Mouse (Mus musculus): ENCODE measurements around the gene Adamts8.

The Adamts8 gene

DNA sequence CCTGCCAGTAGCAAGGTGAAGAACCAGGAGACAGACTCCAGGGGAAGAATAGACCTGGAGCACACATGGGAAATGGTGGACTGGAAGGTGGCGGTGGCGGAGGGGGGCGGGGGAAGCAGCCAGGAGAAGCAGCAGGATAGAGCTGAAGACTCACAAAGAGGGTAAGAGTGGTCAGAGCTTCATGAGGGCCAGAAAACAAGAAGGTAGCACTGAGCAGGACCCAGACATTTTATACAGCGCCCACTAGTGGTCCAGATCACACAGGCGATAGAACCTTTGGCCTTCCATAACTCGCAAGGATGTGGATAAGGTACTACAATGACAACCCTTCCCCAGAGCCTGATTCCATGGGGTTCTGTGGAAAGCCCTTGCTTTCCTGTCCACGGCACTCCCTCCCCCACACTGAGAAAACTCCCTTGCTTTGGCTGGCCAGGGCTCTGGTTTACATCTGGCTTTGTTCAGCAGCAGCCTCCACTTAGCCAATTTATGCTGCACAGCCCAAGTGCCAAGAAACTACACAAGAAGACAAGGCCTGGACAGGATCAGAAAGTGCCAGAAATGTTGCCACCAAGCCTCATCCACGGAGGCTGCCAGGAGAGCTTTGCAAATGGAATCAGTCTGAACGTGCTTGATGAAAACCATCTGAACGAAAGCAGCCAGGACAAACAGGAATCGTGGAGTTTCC, 34.1 kb downstream of the Adamts8 start:
- DNase-seq (ENCODE audit: low read depth, low spot score): peak; percentile 83

DNA sequence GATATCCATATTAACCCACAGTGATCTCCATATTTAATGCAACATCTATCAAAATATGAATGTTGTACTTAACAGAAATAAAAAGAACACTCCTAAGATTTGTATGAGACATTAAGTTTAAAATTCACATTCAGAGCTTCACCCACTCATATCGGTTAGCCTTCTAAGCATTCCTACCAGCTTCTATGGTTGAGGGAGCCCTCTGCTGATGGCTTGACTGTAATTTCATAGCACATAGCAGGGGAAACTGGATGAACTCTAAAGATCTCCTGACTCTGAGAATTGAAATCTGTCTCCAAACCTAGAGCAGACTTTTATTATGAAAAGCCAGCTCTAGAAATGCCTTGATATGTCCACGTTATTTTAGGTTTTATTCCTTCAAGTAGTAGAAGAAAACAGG, 38.1 kb downstream of the Adamts8 start:
- DNase-seq (ENCODE audit: low read depth, low spot score): no peak

DNA sequence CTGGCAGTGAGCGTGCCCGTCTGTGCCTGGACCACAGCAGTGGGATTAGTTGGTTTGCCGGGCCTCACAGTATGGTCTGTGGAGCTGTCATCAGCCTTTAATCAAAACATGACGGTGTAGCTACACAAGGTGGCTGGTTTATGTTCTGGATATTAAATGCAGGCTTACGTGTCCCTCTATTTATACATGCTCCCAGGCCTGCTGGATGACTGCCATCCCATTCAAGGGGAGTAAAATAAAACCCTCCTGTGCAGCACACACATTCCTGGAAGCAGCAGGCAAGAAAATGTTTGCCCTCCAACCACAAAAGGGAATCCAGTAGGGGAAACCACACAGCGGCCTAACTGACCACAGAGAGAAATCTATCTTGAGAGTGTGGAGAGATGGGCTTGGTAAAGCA, 43.4 kb downstream of the Adamts8 start:
- DNase-seq (ENCODE audit: low read depth, low spot score): no peak

DNA sequence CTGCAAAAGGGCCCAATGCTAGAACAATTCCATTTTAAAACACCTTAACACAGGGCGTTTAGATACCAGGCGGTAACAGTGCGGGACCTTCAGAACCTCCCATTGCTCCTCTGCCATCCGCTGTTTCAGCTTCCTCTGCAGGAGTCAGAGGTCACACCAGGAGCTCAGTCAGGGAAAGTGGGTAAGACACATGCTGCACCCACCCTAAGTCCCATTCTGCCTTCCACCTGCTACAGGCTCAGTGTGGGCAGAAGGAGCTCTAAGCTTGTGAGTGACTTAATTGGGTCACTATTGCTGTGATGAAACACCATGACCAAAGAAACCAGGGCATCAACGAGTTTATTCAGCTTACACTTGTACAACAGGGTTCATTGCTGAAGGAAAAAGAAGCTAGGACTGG, 50.7 kb downstream of the Adamts8 start:
- DNase-seq (ENCODE audit: low read depth, low spot score): no peak

DNA sequence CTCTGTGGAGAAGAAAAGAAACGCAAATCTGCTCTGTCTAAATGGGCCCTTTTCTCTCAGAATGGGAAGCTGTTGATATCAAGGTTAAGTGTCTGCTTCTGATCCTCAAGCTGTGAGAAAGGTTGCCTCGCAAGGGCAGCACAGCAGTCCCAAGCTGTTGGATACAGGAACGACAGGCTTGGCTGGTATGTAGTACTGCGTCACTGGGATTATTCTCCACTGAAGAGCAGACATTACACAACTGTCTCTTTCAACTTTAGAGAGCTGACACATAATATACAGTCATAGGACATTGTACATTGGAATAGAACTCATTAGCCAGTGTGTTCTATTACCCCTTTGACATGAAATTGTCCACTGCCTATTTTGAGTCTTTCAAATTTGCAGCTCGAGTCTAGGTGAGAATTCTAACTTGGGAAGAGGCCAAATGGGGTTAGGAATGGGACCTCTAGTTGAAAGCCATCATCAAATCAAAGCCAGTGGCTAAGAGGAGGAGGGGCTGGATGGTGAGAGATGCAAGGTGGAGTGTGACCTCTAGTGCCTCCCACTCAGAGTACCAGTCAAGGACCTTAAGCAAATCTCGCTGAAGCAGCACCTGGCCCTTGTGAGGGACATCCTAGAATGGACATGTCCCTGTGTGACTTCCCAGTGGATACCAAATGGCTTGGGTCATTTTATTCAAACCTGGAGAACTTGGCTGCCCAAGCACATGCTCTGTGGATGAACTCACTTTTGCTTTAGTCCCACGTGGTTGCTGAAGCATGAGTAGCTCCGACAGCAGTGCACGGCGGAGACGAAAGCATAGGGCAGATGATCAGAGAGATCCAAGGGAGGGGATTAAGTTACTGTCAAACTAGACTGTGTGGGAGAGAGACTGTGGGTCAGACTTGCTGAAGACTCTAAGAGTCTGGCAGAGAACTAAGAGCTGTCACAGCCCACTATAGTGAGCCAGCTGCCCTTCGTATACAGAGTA, 54.5 kb downstream of the Adamts8 start:
- DNase-seq (ENCODE audit: low read depth, low spot score): no peak

DNA sequence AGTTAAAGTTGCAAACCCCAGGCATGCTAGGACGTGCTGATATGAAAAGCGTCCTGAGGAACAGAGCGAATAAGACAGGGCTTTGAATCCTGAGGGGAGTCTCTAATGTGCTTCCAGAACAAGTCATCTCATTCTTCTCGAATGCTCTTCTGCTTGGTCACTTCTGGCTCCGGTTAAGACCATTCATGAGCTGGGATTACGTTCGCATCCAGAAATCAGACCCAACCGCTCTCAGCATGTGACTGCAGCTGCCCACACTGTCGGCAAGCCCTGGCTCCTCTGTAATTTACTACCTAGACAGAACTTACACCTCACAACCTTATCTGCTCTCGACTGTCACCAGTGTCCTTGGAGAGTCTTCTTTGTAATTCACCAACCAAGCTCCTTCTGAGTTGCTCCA, 58.3 kb downstream of the Adamts8 start:
- DNase-seq (ENCODE audit: low read depth, low spot score): no peak

DNA sequence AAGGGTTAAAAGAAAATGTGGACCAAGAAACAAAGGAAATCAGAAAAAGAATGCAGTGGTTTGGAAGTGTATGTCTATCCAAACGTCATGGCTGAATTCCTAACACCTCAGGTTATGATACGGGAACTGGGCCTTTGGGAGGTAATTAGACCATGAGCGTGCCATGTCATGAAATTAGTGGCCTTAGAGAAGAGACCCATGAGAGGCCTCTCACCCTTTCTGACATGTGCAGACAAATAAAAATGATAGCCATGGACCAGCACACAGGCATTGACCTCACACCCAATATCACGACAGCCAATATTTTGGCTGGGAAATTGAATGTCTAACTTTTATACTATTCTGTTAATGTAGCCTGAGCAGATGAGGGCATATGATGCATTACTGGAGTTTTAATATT, 60.2 kb downstream of the Adamts8 start:
- DNase-seq (ENCODE audit: low read depth, low spot score): no peak

DNA sequence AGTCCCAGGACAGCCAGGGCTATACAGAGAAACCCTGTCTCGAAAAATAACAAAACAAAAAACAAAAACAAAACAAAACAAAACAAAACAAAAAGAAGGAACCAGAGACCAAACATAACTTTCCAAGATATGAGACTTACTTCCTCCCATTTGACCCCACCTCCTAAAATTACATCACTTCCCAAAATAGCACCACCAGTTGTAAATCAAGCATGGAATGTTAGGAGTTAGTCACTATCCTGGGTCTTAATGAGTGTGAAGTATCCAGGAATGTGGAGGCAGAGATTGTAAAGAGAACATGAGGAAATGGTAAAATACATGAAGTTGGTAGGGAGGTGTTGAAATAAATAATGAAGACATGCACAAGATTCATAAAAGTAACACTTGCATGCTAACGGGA, 67.0 kb downstream of the Adamts8 start:
- DNase-seq (ENCODE audit: low read depth, low spot score): no peak

DNA sequence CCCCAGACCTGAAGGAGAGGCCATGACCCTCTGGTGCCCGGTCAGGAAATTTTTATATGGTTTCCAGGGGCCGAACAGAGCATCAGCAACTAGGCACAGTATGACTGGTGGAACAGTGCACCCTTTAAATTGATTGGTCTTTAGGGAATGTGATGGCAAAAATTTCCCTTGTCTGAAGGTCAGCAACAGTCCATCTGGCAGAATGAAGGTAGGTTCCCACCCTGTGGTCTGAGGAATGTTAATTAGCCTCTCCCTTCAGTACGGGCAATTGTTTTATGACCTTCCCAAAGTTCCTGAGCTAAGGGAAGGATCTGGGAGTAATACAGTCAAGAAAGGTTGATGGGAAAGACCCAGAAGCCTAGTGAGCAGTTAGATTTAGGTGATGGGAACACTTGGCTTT, 67.7 kb downstream of the Adamts8 start:
- peak; percentile 91 for DNase-seq (ENCODE audit: low read depth, low spot score)

DNA sequence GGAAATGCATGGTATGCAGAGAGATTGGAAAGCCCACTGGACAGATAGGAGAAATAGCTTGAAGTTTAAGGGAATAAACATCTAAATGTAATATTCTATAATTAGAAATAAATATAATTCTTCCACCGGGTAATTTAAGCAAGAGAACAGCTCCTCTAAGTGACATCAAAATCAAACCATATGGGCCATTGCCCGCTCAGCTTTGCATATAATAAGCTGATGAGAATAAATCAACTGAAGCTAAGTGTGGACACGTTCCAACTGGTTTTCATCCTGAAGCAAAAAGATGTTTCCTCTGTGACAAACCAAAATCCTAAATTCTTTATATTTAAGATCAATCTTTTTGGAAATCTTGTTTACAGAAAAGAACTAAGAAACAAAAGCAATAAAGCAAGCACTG, 68.4 kb downstream of the Adamts8 start:
- DNase-seq (ENCODE audit: low read depth, low spot score): no peak

DNA sequence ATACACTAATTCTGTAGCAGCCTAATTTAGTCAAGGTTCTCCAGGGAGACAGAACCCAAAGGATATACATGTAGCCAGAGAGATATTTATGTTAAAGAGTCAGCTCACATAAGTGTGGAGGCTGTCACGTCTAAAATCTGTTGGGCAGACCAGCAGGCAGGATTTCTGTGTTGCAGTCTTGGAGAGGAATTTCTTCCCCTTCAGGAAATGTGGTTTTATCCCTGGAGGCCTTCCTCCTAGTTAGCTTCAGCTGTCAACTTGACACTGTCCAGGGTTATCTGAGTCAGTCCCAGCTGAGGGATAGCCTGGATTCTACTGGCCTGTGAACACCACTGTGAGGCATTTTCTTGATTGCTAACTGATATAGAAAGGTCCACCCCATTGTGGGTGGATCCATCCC, 69.2 kb downstream of the Adamts8 start:
- no peak for DNase-seq (ENCODE audit: low read depth, low spot score)

DNA sequence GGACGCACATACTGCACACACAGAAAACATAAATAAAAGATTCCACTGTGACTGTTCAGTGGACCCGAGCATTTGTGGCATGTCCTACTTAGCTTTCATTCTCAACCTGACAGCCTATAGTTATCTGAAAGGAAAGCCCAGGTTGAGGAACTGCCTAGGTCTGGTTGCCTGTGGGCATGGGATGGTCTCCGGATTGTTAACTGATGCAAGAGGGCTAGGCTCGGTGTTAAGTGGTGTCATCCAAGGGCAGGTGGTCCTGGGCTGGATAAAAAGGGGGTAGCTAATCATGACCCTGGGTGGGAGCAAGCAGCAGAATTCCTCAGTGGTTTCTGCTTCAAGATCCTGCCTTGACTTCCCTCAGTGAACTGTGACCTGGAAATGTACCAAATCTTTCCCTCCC, 70.3 kb downstream of the Adamts8 start:
- DNase-seq (ENCODE audit: low read depth, low spot score): peak; percentile 69

DNA sequence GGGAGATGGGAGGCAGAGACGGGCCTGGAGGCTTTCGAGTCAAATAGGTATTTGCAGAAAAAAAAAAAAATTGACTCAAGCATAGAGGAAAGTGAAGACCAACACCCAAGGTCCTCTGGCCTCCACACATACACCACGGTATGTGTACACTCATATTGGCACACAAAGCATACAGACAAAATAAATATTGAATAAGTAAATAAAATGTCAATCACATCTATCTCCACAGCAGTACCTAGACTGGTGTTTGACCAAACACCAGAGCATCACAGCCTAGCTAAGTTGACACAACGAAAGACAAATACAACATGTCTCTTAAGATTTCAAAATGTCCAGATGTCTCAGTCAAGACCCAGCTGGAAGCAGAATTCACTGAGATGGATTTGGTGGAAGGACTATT, 71.1 kb downstream of the Adamts8 start:
- no peak for DNase-seq (ENCODE audit: low read depth, low spot score)

Measured in ES-CJ7 (cell line).